Mouse (Mus musculus): ENCODE results near the gene S1pr4.

DNA sequence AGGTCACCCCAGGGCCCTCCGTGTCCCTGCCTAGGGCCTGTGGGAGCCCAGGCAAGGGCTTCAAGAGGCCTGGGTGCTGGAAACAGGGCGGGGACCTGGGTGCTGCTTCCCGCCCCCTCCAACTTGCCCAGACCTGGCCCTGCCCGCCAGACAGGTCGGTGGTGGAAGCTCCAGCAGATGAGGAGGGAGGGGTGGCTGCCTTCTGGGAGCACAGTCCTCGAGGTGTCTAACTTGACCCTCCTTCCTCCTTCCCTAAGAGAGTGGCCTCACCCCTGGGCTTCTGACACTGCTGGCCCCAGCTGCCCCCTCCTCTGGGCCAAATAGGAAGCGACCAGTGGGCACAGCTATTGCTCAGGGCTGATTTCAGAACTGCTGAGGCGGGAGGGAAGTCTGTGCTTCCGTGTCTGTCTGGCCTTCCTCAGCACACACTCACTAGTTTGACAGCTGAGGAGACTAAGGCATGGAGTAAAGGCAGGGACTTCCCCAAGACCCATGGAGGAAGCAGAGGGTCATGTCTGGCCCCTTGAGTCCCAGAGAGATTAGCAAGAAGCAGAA lies 24.2 kb upstream of the S1pr4 start, which contains the start of gene Gna15:
- no peak for TF ChIP-seq CTCF (IDR thresholded peaks at IDR 0.05; ENCODE audit: low read depth)
- TF ChIP-seq EP300 (optimal IDR thresholded peaks at IDR 0.05): no peak
